Mouse (Mus musculus): Measurements from ENCODE around the gene Neu4.
"Not testable (repeated sequence)": the region's sequence is repeated elsewhere in the genome, so short reads cannot be mapped to it uniquely, and the experiment has no call there.

Gene Neu4

DNA sequence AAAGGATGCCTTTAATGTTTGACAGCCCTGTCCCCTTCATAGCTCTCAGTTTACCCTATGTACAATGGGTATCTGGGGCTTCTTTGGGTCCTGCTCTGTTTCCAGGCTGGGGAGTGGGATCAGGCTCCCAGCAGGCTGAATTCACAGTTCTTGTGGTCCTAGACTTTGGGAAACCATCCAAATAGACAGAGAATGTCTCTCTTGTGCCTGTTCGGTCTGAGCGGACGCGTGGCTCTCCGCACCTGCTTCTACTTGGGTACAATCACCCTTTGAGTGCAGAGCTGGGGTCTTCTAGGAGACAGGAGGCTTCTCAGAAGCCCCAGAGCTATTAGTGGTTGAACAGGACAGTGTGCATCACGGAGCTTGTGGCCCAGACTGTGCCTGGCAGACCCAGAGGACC lies at the start of gene Neu4:
Neu4 (plus strand) TSS at position 301 of the 400 bp plus-strand sequence.
- DNase-seq (ENCODE audit: low read depth, low spot score), result no peak

GRCm38 (mm10) chr1:93970797-93971196 lies 49.5 kb upstream of the Neu4 start:
- not testable (repeated sequence) for DNase-seq (ENCODE audit: low read depth, low spot score)

DNA sequence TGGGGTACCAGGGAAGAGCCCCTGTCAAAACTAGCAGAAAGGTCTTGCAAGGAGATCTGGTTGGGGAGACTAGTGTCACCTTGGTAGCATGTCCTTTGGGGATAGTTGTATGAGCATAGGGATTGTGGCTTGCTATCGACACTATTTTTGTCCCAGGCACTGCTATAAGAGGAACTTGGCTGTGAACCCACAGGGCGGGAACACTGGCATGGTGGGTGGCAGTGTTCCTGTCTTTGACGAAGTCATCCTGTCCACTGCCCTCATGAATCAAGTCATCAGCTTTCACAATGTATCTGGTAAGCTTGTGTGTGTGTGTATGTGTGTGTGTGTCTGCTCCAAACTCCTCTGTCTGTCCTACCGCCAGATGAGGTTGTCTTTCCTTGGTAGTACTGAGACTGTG lies 44.5 kb upstream of the Neu4 start:
- DNase-seq (ENCODE audit: low read depth, low spot score), result not testable (repeated sequence)

DNA sequence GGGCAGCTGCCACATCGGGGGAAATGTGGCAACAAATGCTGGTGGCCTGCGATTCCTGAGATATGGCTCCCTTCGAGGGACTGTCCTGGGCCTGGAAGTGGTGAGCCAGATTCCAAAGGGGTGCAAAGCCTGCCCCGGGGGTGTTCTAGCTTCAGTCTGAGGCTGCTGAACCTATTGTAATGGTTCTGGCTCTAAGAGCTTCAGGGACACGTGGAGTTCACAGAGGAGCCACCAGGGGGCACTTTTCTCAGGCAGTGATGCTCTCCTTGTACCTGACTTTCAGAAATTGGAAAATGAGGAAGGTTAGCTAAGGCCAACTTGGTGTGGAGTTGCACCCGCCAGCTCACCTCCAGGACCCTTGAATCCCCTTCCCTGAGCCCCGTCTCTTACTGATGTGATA lies 42.0 kb upstream of the Neu4 start:
- not testable (repeated sequence) for DNase-seq (ENCODE audit: low read depth, low spot score)

DNA sequence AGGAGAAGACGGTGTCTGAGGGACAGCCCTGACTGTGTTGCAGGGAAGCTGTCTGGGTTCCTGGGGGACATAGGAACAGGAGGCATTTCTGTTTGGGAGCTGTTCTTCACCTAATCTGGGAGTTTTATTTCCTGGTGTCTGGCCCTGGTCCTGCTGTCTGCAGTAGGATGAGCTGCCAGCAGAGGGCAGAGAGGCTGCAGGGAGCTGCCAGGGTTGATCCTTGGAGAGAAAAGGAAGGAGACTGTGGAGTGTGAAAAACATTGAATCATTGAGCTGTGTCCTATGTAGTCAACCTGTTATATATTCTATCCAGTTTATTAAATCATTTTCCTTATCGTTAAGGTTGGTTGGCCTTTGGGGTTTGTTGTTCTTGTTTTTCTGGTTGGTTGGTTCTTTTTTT lies 39.3 kb upstream of the Neu4 start:
- not testable (repeated sequence) for DNase-seq (ENCODE audit: low read depth, low spot score)

DNA sequence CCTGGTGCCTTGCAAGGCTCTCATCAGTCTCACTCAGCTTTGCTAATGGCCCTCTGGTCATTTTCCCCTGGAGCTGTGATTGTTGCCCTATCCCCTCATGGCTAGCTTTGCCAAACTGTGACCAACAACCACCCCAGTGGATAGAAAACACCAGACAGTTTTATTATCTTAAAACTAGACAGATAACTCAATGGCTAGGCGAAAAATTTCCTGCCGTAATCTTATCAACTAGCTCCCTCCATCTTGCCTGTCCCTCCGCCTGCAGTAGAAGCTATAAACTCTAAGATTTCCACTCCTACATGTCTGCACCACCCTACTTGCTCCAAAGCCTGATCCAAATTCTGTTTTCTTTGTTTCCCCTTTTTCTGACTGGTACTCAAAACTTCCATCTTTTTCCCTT lies 34.1 kb upstream of the Neu4 start:
- no peak for DNase-seq (ENCODE audit: low read depth, low spot score)

DNA sequence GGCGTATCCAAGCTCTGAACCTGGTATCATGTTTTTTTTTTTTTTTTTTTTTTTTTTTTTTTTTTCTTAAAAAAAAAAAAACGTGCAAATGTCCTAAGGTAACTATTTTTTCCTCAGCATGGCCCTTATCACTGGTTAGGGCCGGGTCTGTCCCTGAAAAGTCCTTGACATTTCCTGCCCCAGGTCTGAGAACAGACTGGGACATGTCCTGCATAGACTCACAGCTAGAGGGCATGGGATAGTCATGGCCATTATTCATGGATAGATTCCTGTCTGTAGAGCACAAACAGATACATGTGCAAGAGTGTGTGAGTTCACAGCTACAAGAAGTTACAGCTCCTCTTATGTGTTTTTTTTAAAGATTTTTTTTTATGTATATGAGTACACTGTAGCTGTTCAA lies 31.5 kb upstream of the Neu4 start:
- no peak for DNase-seq (ENCODE audit: low read depth, low spot score)

DNA sequence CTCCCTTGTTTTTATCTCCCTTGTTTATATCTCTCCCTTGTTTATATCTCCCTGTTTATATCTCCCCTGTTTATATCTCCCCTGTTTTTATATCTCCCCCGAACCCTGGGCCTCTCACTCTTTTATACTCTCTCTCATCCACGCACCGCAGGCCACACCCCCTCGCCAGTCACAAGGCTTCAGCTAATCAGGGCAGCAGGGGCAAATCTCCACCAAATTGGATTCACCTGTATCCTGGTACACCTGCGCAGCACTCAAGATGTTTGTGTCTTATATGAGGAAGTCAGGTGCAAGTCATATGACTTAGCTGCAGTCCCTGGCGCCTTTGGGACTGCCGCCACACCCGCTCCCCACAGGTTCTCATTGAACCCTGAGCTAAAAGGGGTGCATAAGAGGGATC lies 30.0 kb upstream of the Neu4 start, which contains the start of gene Gal3st2c:
Gal3st2c (plus strand) TSS at position 301 of the 400 bp plus-strand sequence.
- DNase-seq (ENCODE audit: low read depth, low spot score), result not testable (repeated sequence)

- not testable (repeated sequence) for DNase-seq (ENCODE audit: low read depth, low spot score)
Measured at GRCm38 (mm10) chr1:93991068-93991467, 29.2 kb upstream of the Neu4 start.

DNA sequence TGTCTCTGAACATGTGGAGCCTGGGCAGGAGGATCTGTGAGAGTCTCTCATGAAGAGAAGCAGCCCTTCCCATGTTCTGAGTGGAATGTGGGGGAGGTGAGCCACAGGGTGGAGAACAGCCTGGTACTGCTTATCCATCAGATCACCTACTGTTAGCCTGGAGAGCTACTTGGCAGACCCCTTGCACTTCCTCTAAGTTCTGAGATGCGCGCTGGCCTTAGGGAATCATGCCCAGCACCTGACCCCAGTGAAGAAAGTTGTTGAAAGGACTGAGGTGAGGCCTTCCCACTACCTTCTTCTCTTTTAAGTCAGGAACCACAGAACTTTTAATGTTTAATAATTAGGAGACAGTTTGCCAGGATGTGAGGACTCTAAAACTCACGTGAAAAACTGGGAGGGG lies 28.8 kb upstream of the Neu4 start:
- not testable (repeated sequence) for DNase-seq (ENCODE audit: low read depth, low spot score)

GRCm38 (mm10) chr1:94001023-94001422 lies 19.2 kb upstream of the Neu4 start:
- no peak for DNase-seq (ENCODE audit: low read depth, low spot score)

GRCm38 (mm10) chr1:94005954-94006506 lies 14.2 kb upstream of the Neu4 start:
- DNase-seq (ENCODE audit: low read depth, low spot score), result not testable (repeated sequence)

- not testable (repeated sequence) for DNase-seq (ENCODE audit: low read depth, low spot score)
Measured at GRCm38 (mm10) chr1:94008826-94009225, 11.4 kb upstream of the Neu4 start.

GRCm38 (mm10) chr1:94011643-94012042 lies 8.6 kb upstream of the Neu4 start:
- no peak for DNase-seq (ENCODE audit: low read depth, low spot score)

DNA sequence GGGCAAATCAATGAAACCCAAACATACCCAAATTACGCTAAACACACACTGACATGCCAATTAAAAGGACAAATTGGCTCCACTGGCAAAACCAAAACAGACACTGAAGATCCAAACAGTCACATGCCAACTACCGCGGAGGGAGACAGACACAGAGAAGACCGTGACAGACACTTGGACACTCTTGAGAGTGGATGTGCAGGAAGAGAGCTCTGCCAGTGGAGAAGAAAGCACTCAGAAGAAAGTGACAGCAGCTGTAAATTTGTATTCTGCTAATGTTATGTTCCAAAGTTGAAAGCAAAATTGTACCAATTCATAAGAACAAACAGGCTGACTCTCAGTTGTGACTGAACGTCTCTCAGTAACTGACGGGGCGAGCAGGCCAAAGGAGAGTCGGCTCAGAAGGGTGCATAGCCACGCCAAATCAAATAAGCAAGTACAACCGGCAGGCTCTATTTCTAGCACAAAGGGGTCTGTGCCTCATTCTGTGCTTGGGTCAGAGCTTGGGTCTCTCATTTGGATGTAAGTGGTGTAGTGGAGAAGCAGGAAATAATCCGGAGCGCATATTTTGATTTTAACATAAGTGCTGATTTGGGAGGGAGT lies 7.4 kb downstream of the Neu4 start:
- no peak for DNase-seq (ENCODE audit: low read depth, low spot score)

DNA sequence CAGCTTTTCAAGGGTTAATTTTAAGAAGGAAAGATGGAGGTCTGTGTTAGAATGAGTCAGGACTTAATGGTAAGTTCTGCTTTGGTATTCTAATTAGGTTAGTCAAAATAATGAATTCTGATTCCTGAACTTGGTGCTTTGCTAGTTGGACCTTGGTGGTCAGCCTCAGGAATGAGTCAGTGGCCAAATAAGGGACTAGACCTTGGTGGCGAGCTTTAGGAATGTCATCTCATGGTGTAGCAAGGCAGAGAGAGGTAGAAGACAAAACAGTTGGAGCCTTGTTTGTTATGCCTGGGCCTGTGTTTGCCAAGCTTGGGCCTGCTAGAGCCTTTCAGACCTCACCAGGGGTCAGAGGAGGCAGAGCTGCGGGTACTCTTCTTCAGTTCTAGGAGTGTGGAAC lies 8.5 kb downstream of the Neu4 start:
- DNase-seq (ENCODE audit: low read depth, low spot score), result no peak

DNA sequence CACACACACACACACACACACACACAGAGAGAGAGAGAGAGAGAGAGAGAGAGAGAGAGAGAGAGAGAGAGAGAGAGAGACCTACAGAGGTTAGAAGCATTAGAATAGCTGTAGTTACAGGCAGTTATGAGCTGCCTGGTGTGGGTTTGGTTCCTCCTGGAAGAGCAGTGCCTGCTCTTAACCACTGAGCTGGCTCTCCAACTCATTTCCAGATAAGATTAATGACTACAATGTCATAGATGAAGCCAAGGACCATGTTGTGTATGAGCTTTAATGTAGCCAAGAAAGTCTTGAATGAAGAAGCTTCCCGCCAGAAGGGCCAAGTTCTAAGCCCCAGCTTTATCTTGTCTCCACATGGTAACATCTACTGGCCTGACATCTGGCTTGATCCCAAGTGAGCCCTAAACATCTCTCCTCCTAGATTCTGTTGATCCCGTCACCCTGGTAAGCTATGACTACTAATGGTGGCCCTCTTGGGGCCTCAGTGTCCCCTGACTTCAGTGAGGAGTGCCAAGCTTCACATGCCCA lies 12.9 kb downstream of the Neu4 start:
- no peak for DNase-seq (ENCODE audit: low read depth, low spot score)

DNA sequence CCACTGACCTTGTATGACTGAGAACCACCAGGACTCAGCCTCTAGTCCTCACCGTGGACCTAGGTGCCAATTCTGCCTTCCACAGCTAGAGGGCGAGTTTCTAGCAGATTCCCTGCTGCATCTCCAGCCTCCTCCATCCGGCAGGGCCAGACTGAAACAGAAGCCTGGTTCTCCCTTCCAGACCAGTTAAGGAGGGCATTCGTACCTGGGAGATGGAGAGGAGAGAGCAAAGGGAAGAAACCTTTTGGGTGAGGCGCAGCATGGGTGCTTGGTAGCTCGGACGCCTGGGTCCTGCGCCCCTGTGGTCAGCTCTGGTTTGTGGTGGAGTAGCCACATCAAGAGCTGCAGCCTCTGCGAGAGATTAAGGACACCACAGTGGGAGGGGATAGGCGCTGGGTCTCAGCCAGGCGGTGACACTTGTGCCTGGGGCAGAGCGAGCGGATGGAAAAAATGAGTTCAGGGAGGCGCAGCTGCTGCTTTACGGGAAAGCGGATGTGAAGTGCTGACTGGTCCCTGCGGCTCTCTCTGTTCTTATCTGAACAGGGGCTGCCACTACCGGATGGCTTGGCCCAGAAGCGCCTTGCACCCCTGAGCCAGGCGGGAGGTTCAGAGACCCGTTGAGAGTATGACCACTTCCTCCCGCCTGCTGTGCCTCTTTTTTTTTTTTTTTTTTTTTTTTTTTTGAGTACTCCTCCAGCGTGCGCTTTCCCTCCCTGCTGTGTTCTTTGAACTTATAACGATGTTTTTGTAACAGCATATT lies 14.9 kb downstream of the Neu4 start:
- peak; percentile 61 for DNase-seq (ENCODE audit: low read depth, low spot score)

DNA sequence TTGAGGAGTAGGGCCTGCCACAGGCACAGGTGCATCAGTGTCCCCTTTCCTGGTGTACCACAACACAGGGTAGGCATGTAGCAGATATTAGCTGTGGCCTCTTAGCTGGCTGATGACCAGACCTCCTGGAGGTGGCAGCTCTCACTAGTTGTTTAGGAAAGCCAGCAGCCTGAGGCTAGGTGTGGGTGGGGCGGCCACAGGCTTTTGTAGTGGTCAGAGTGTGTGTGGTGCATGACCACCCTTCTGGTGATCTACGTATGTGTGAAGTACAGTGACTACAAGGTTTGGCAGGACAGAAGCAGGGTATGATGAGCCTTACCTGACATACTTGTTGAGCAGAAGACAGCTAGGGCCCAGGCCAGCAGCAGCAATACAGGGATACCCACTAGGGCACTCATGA lies 20.1 kb downstream of the Neu4 start:
- DNase-seq (ENCODE audit: low read depth, low spot score), result no peak

DNA sequence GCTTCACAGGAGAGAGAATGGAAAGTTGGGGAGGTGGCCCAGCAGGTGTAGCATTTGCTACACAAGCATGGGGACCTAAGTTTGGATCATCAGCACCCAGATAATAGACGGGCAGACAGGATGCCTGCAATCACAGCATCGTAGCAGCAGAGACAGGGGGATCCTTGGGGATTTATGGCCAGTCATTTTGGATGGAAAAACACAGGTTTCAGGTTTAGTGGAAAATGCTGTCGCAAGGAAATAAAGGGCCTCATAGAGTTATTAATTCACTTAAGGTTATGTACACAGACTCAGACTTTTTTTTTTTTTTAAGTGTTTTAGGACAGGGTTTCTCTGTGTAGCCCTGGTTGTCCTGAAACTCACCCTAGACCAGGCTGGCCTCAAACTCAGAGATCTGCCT lies 25.3 kb downstream of the Neu4 start:
- DNase-seq (ENCODE audit: low read depth, low spot score), result no peak

DNA sequence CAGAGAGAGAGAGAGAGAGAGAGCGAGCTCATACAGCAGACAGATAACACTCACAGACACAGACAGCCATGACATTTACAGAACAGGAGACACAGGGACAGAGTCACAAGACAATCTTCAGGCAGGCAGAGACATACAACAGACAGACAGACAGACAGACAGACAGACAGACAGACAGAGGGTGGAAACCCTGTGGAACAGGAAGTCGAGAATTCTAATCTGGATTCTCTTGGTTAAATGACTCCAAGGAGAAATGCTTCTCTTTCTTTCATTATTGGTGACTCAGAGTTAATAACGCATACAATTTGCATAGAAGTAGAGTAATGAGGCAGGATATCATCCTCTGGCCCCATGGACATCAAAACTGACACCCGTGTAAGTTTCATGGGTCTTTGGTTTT lies 26.3 kb downstream of the Neu4 start:
- no peak for DNase-seq (ENCODE audit: low read depth, low spot score)

- no peak for DNase-seq (ENCODE audit: low read depth, low spot score)
Measured at GRCm38 (mm10) chr1:94051104-94051503, 30.9 kb downstream of the Neu4 start.

DNA sequence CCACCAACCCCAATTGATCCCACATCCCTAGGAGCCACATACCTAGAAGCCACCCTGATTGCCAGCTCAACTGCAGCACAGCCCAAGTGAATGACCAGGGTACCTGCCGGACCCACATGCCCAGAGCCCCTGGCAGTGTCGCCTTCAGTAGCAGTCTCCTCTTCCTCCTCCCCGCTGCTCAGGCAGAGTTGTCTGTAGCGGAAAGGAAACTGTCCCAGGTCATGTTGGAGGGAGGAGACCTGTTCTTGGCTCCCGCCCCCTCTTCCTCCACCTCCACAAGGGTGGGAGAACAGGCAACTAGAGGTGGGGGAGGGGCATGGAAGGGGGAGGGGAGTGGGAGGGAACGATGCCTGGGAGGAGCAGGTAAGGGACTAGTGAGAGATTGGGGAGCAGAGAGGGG lies 32.1 kb downstream of the Neu4 start, which contains the start of gene Pdcd1:
Pdcd1 (minus strand) TSS at position 181 of the 400 bp plus-strand sequence.
- no peak for DNase-seq (ENCODE audit: low read depth, low spot score)

Measured in embryo, embryonic 11.5 days (tissue).